Mouse (Mus musculus) liver, embryonic 14.5 days (tissue): ENCODE measurements around the gene Hist1h4j.
A peak's percentile ranks its signal among the peaks of the same experiment; 100 is the strongest.

Experiments used
- CTCF ChIP-seq: IDR thresholded peaks from 2 replicates; pipeline ENCODE4 v1.5.1; 2016; ENCODE audit warnings: antibody characterized with exemption, low read depth, control low read depth
- EP300 ChIP-seq: IDR thresholded peaks from 2 replicates; pipeline ENCODE4 v1.6.1; 2016; ENCODE audit warnings: antibody characterized with exemption, low read depth

DNA sequence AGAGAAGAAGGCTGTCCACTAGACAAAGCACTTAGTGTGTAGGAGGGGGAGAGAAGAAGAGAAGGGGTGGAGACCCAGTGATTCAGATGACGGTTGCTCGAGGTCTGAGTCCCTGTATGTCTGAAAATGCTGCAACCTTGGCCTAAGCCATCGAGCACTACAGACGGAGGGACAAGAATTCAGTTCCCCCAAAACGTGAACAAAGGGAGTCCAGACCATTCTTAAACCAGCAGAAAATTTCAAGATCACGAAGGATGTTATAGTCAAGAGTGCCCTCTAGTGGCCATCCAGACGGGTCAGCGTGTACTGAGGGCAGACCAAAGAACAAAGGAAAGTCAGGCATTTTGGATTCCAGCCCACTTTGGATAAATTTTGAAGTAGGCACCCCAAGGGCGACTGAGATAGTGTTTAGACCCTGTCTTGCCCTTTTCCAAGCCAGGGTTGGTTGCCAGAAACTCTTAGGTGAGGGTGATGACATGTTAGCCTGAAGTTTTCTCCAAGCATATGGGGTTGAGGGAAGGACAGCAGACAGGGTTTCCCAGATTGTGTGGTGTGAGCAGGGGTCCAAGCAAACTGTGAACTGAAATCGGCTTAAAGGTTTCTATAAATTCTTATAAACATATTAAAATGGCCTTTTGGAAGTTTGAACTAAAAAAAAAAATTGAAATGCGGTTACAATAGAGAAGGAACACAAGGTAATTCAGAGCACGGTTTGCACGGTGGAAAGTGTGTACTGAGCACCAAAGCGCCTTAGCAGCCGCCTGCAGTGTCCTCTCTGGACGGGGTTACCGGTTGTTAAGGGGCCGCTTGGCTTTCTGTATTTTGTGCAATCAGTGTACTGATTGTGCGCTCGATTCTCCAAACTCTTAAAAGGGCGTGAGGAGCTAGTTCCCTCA, 606 bp upstream of the Hist1h4j start:
- TF ChIP-seq CTCF = peak; percentile 93
- 0 out of 2 replicates have a peak, but pooled peaks have one; percentile 38 for TF ChIP-seq EP300
